ENCODE assay signal across 10 mouse cellular contexts in genomic region chr2:9905995-9906394, GRCm38 (mm10). TPM values are rescaled to one million over a fixed set of nuclear protein-coding genes. Genes with fewer than 3 reads are reported as not detected.
DNase-seq lines count a peak whose midpoint lies in the region; ATAC-seq and TF ChIP-seq lines count a peak whose summit lies in the region.
"Had no signal": no experiment of that assay in that cellular context is flagged by ENCODE, and none has a peak within 500 bp of the region (broad histone marks: within the 10 kb centered on the region; RNA-seq: fewer than 3 reads in every experiment).

No protein-coding gene starts in this region.

- peaks cover under 1% of the 10 kb centered on the region; the same call in 1 of the 2 replicates for H3K27me3 ChIP-seq in heart, embryonic 12.5 days (replicated peaks)
- no peaks in the 10 kb centered on the region for H3K27me3 ChIP-seq in embryonic facial prominence, embryonic 12.5 days
- no peaks in the 10 kb centered on the region for H3K27me3 ChIP-seq in limb, embryonic 14.5 days (ENCODE audit: control insufficient read depth, insufficient read depth, low read length)

- no peak for DNase-seq in heart, postnatal 14 days
- no peak for DNase-seq in limb, embryonic 14.5 days (ENCODE audit: low spot score)
- DNase-seq in urinary bladder, postnatal 36 days (ENCODE audit: low spot score in 2 of 2) = no peak
- no peak for DNase-seq in gastrocnemius, postnatal 4 days (ENCODE audit: low spot score in 2 of 2)
- DNase-seq: gastrocnemius, postnatal 25 days had no signal

- ATAC-seq in heart, embryonic 12.5 days (ENCODE audit: insufficient number of reproducible peaks, low FRiP score) = peak; percentile 45; the same call in 1 of the 2 replicates
- peak; percentile 14 for ATAC-seq in CD4-positive, CD25-positive, alpha-beta regulatory T cell, adult 4 months
- ATAC-seq in embryonic facial prominence, embryonic 12.5 days (ENCODE audit: insufficient number of reproducible peaks, insufficient read depth, low FRiP score, low TSS enrichment) = 0 out of 2 replicates have a peak, but pooled peaks have one; percentile 15
- no peak for ATAC-seq in limb, embryonic 14.5 days (ENCODE audit: low FRiP score, low read depth)
- no peak for ATAC-seq in monocyte, adult 5-6 weeks (replicated peaks; ENCODE audit: insufficient number of reproducible peaks, low FRiP score, low TSS enrichment, poor library complexity, severe bottlenecking)

- H3K9ac ChIP-seq in heart, embryonic 12.5 days = no peak overlapping the region
- 0 out of 2 replicates have a peak overlapping the region, but pooled peaks have one; percentile 10 for H3K9ac ChIP-seq in embryonic facial prominence, embryonic 12.5 days
- 0 out of 2 replicates have a peak overlapping the region, but pooled peaks have one; percentile 21 for H3K9ac ChIP-seq in limb, embryonic 14.5 days (ENCODE audit: low read depth, low read length, severe bottlenecking)

- H3K36me3 ChIP-seq in heart, embryonic 12.5 days = no peaks in the 10 kb centered on the region
- H3K36me3 ChIP-seq in embryonic facial prominence, embryonic 12.5 days = no peaks in the 10 kb centered on the region
- no peaks in the 10 kb centered on the region for H3K36me3 ChIP-seq in limb, embryonic 14.5 days (ENCODE audit: control insufficient read depth, insufficient read depth, low read length)

- peak overlapping the region; percentile 31 for H3K4me3 ChIP-seq in heart, embryonic 12.5 days
- peak overlapping the region; percentile 22 for H3K4me3 ChIP-seq in embryonic facial prominence, embryonic 12.5 days
- H3K4me3 ChIP-seq in limb, embryonic 14.5 days (replicated peaks; ENCODE audit: low read length) = peak overlapping the region; percentile 2; the same call in 1 of the 2 replicates

- TF ChIP-seq POLR2A in limb, embryonic 14.5 days (IDR thresholded peaks at IDR 0.05; ENCODE audit: borderline replicate concordance, extremely low read depth, insufficient read depth, insufficient read length) = no peak

- intact Hi-C loops in heart, postnatal 14 days (cut with DNase I) = no loop called here

- H3K4me1 ChIP-seq in heart, embryonic 12.5 days (replicated peaks) = peaks cover 4% of the 10 kb centered on the region; the same call in 1 of the 2 replicates
- 0 out of 2 replicates have a peak, but pooled peaks cover 6% of the 10 kb centered on the region for H3K4me1 ChIP-seq in embryonic facial prominence, embryonic 12.5 days
- H3K4me1 ChIP-seq in limb, embryonic 14.5 days (ENCODE audit: control insufficient read depth, insufficient read depth, low read length) = no peaks in the 10 kb centered on the region; the same call in 1 of the 2 replicates

- H3K9me3 ChIP-seq in heart, embryonic 12.5 days (replicated peaks) = no peaks in the 10 kb centered on the region
- no peaks in the 10 kb centered on the region for H3K9me3 ChIP-seq in embryonic facial prominence, embryonic 12.5 days
- no peaks in the 10 kb centered on the region for H3K9me3 ChIP-seq in limb, embryonic 14.5 days (ENCODE audit: control insufficient read depth, low read length)

- H3K27ac ChIP-seq in heart, embryonic 12.5 days (ENCODE audit: poor library complexity, severe bottlenecking) = no peak overlapping the region
- no peak overlapping the region for H3K27ac ChIP-seq in embryonic facial prominence, embryonic 12.5 days
- no peak overlapping the region for H3K27ac ChIP-seq in limb, embryonic 14.5 days (replicated peaks; ENCODE audit: low read depth, low read length)

- 2% methylated on average over 11 of the region's 11 CpGs for WGBS in heart, embryonic 12.5 days
- 6% methylated on average over 11 of the region's 11 CpGs for WGBS in embryonic facial prominence, embryonic 12.5 days
- 6% methylated on average over 11 of the region's 11 CpGs for WGBS in limb, embryonic 14.5 days

- peak overlapping the region; percentile 66 for H3K4me2 ChIP-seq in heart, embryonic 12.5 days
- peak overlapping the region; percentile 48 for H3K4me2 ChIP-seq in embryonic facial prominence, embryonic 12.5 days (replicated peaks)
- peak overlapping the region; percentile 40 for H3K4me2 ChIP-seq in limb, embryonic 14.5 days (replicated peaks; ENCODE audit: low read depth, low read length, severe bottlenecking)

RNA-seq across cellular contexts. Expression of gene Gata3, which starts 16.2 kb away (rescaled TPM):
- polyA plus RNA-seq in heart, embryonic 12.5 days (2016; fragmentation: Nextera tagmentation; extraction: Ambion mirVana) = 7.9 and 8.0 TPM in 2 replicates
- total RNA-seq in heart, postnatal 14 days (2021) = 1 to 10 TPM in 1 of 2 experiments, under 1 TPM in 1; 0.84 to 3.1 TPM
- polyA plus RNA-seq in CD4-positive, CD25-positive, alpha-beta regulatory T cell, adult 4 months (2017; shearing (Covaris generic)) = 100 to 1,000 TPM; 136 to 163 TPM
- polyA plus RNA-seq in embryonic facial prominence, embryonic 12.5 days (2016; fragmentation: Nextera tagmentation; extraction: Ambion mirVana) = 22.6 and 23.6 TPM in 2 replicates
- 6.4 and 6.9 TPM in 2 replicates for polyA plus RNA-seq in limb, embryonic 14.5 days (2012; rRNA removed)
- polyA plus RNA-seq in limb, embryonic 14.5 days (2014; fragmentation: Nextera tagmentation; extraction: Ambion mirVana) = 27.0 and 29.4 TPM in 2 replicates
- total RNA-seq in monocyte, adult 5-6 weeks (2017) = 2.2 to 10.5 TPM (median 2.9 TPM) in 3 replicates
- 1 to 10 TPM in 1 of 2 experiments, under 1 TPM in 1; 0.65 to 1.9 TPM for total RNA-seq in gastrocnemius, postnatal 4 days (2021)

RNA-seq across cellular contexts. Expression of gene 9230102O04Rik, which starts 16.7 kb away (rescaled TPM):
- polyA plus RNA-seq in heart, embryonic 12.5 days (2016; fragmentation: Nextera tagmentation; extraction: Ambion mirVana) = 1.0 TPM in 1 of 2 replicates, not detected in the other
- not detected for total RNA-seq in heart, postnatal 14 days (2021)
- under 1 TPM in 1 of 2 experiments, not detected in 1; 0.81 TPM for polyA plus RNA-seq in CD4-positive, CD25-positive, alpha-beta regulatory T cell, adult 4 months (2017; shearing (Covaris generic))
- 0.41 and 1.0 TPM in 2 replicates for polyA plus RNA-seq in embryonic facial prominence, embryonic 12.5 days (2016; fragmentation: Nextera tagmentation; extraction: Ambion mirVana)
- polyA plus RNA-seq in limb, embryonic 14.5 days (2012; rRNA removed) = not detected in 2 replicates
- not detected in 2 replicates for polyA plus RNA-seq in limb, embryonic 14.5 days (2014; fragmentation: Nextera tagmentation; extraction: Ambion mirVana)
- total RNA-seq in monocyte, adult 5-6 weeks (2017) = not detected in 3 replicates
- not detected for total RNA-seq in gastrocnemius, postnatal 4 days (2021)
- total RNA-seq: gastrocnemius, postnatal 25 days had no signal
- polyA plus RNA-seq: spleen, adult 2 months had no signal

RNA-seq across cellular contexts. Expression of gene 4930412O13Rik, which starts 24.9 kb away (rescaled TPM):
- 1.7 and 1.8 TPM in 2 replicates for polyA plus RNA-seq in heart, embryonic 12.5 days (2016; fragmentation: Nextera tagmentation; extraction: Ambion mirVana)
- not detected for total RNA-seq in heart, postnatal 14 days (2021)
- 1 to 10 TPM in 1 of 2 experiments, under 1 TPM in 1; 0.66 to 1.9 TPM for polyA plus RNA-seq in CD4-positive, CD25-positive, alpha-beta regulatory T cell, adult 4 months (2017; shearing (Covaris generic))
- 1.8 and 1.9 TPM in 2 replicates for polyA plus RNA-seq in embryonic facial prominence, embryonic 12.5 days (2016; fragmentation: Nextera tagmentation; extraction: Ambion mirVana)
- 0.38 and 0.64 TPM in 2 replicates for polyA plus RNA-seq in limb, embryonic 14.5 days (2012; rRNA removed)
- not detected in 2 replicates for polyA plus RNA-seq in limb, embryonic 14.5 days (2014; fragmentation: Nextera tagmentation; extraction: Ambion mirVana)
- total RNA-seq in monocyte, adult 5-6 weeks (2017) = not detected in 3 replicates
- not detected for total RNA-seq in gastrocnemius, postnatal 4 days (2021)
- total RNA-seq: gastrocnemius, postnatal 25 days had no signal
- polyA plus RNA-seq: spleen, adult 2 months had no signal

Comparison
In these comparisons a context has a peak if more than half of its experiments do, and no peak if none do; other contexts are left out.
1. ATAC-seq: peak in heart, embryonic 12.5 days (single experiment), CD4-positive, CD25-positive, alpha-beta regulatory T cell, adult 4 months (single experiment) and embryonic facial prominence, embryonic 12.5 days (single experiment); none in limb, embryonic 14.5 days (single experiment) and monocyte, adult 5-6 weeks (single experiment).
2. Peak in every context shown above with its lines, with median percentiles within 50 percentile points of each other: H3K4me2 ChIP-seq and H3K4me3 ChIP-seq.